Mouse (Mus musculus): Measurements from ENCODE around the gene Pogk.

Gene Pogk

DNA sequence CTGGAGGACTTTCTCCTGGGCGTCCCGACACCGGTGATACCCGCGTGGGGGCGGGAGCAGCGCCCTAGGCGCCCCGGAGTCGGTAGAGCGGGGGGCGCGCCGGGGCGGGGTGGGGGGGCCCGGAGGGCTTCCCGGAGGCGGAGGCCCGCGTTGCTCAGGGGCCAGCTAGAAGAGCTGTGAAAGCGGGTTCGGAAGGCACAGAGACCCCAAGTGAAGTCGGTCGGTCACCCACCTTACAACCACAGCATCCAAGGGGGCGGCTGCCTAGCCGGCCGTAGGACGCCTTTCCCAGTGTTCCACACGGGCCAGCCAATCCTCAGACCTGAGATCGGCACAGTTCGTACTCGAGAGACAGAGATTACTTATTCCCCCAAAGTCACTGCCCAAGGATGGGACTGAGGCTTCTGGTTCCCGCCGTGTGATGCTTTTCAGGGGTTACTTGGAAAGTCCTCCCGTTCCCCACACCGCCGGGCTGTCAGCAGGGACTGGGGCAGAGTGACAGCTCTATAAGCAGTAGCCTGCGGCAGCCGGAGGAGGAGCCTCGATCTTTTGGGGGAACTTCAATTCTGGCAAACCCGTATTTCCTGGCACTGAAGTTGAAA, 29.9 kb downstream of the Pogk start:
- peak; percentile 30 to 51 for DNase-seq (ENCODE audit: low read depth in 1 of 2, low spot score in 2 of 2)

DNA sequence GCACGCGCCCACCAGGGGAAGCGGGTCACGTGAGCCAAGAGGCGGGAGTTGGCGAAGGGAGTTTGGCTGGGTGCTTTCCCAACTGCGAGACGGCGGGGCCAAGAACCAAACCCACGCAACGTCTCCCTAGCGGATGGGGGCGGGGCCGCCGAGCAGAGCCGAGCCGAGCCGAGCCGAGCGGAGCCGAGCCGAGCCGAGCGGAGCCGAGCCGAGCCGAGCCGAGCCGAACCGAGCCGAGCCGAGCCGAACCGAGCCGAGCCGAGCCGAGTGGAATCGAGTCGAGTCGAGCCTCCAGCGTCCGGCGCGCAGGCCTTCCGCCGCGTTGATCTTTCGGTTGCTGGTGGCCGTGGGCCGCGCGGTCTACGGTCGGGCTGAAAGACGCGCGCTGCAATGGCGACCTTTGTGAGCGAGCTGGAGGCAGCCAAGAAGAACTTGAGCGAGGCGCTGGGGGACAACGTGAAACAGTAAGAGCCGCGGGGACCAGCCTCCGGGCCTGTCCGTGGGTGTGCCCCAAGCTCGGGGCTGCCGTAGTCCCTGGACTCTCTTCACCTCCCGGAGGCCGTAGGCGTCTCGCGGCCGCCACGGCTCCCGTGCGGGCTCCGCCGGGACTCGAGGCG, 30.5 kb downstream of the Pogk start, which contains the start of gene Tada1:
Gene Tada1, plus strand, starts transcription at position 85 of the 617 bp plus-strand sequence.
- peak; percentile 62 to 85 for DNase-seq (ENCODE audit: low read depth in 1 of 2, low spot score in 2 of 2)

DNA sequence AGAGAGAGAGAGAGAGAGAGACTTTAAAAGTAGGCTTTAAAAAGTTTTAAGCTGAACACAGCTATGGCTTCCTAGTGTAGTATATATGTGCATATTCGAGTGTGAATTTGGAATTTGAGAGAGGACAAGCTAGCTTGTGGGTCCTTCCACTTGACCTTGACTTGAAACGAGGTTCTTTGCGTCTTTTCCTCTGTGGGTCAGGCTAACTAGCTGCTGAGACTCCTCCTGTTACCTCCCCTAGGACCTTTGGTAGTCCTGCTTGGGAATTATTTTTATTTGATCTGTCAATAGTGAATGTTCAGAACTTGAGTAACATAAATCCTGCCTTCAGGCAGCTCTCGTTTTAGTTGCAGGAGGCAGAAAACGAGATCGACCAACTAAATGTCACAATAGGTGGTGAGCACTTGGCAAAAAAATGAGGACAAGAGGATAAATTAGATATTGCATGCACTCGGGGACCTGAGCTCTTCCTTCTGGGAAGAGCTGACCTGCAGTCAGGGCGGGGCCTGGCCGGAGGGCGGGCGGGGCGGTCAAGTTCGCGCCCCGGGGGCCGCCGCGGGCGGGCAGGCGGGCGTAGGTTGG, 31.1 kb downstream of the Pogk start:
- no peak for DNase-seq (ENCODE audit: low read depth in 1 of 2, low spot score in 2 of 2)

DNA sequence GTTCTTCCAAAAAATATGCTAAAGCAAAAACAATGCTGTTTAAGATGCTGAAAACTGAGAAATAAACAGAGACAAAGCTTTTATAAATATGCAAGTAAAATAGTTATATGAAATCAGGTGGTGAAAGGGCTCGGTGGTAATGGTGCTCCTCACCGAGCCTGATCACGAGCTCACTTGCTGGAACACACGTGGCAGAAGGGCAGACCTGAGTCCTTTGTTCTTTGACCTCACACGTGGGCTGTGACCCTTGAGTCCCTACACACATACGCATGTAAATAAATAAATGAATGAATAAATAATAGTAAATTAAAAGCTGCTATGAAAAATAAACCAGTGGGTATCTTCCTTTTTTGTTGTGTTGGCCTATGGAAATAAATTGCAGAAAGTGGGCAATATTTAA, 32.5 kb downstream of the Pogk start:
- no peak for DNase-seq (ENCODE audit: low read depth in 1 of 2, low spot score in 2 of 2)

DNA sequence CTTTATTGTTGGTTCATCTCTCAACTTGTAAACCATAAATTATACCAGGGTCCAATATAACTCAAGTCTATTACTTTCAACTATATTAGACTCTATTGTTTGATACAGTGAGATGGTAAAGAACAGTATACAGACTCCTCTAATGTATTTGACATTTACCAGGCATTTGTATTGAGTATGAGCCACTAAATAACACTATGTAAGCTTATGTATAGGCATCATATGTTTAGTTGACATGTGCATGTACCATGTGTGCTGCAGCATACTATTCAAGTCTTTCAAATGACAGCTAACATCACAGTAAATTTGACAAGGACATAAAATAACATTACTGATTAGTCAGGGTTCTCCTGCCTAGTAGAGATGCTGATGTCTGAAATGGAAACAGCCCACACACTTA, 46.5 kb downstream of the Pogk start:
- DNase-seq (ENCODE audit: low read depth in 1 of 2, low spot score in 2 of 2), result no peak

- DNase-seq (ENCODE audit: low read depth in 1 of 2, low spot score in 2 of 2), result no peak
Measured at GRCm38 (mm10) chr1:166362659-166363058, 47.0 kb downstream of the Pogk start.

- DNase-seq (ENCODE audit: low read depth in 1 of 2, low spot score in 2 of 2), result no peak
Measured at GRCm38 (mm10) chr1:166361842-166362241, 47.8 kb downstream of the Pogk start.

GRCm38 (mm10) chr1:166360896-166361295, 48.8 kb downstream of the Pogk start:
- no peak for DNase-seq (ENCODE audit: low read depth in 1 of 2, low spot score in 2 of 2)

GRCm38 (mm10) chr1:166360157-166360855, 49.4 kb downstream of the Pogk start:
- DNase-seq (ENCODE audit: low read depth in 1 of 2, low spot score in 2 of 2), result peak; percentile 43 to 65

DNA sequence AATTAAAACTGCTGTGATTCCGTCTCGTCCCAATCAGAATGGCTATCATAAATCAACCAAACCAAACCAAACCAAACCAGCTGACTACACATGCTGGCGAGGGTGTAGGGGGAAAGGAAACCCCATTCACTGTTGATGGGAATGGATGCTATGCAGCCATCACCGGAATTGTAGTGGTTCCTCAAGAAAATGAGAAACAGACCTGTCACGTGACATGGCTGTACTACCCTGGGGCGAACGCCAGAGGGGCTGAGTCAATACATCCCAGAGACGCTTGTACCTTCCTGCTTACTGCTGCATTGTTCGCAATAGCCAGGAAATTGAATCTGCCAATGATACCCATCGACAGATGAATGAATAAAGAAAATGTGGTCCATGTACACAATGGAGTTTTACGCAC, 59.9 kb downstream of the Pogk start:
- DNase-seq (ENCODE audit: low read depth in 1 of 2, low spot score in 2 of 2), result no peak

- DNase-seq (ENCODE audit: low read depth in 1 of 2, low spot score in 2 of 2), result no peak
Measured at GRCm38 (mm10) chr1:166349341-166349740, 60.3 kb downstream of the Pogk start.

DNA sequence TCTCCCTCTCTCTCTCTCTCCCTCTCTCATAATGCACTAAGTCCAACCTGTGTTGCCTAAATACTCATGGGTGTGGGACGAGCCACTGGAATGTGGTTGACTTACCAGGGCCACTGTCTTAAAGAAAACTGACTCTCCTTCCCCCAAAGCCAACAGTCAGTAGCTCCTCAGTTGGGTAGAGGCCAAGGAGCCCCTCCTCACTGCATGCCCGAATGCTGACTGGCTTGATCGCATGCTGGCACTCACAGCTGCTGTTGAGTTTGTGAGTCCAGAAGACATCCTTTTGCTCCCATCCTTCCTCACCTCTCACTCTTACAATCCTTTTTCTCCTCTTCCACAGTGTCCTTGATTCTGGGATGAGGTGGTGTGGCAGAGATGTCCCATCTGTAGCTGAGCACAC, 62.8 kb downstream of the Pogk start:
- DNase-seq (ENCODE audit: low read depth in 1 of 2, low spot score in 2 of 2), result no peak

DNA sequence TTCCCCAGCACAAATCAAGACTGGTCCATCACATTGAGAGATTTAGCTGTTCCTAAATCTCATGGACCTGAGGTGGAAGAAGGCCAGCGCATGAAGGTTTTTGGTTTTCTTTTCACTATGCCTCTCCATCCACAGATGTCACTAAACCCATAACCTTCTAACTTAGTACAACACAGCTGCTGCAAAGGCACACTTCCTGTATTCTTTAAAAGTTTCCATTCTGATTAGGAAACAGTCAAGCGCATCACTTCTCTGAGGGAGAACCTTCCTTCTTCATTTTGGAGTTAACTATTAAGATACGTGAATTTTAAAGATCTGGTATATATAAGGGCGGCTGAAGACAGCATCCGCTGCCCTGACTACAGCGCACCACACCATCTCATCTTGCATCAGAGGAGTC, 64.1 kb downstream of the Pogk start:
- no peak for DNase-seq (ENCODE audit: low read depth in 1 of 2, low spot score in 2 of 2)

DNA sequence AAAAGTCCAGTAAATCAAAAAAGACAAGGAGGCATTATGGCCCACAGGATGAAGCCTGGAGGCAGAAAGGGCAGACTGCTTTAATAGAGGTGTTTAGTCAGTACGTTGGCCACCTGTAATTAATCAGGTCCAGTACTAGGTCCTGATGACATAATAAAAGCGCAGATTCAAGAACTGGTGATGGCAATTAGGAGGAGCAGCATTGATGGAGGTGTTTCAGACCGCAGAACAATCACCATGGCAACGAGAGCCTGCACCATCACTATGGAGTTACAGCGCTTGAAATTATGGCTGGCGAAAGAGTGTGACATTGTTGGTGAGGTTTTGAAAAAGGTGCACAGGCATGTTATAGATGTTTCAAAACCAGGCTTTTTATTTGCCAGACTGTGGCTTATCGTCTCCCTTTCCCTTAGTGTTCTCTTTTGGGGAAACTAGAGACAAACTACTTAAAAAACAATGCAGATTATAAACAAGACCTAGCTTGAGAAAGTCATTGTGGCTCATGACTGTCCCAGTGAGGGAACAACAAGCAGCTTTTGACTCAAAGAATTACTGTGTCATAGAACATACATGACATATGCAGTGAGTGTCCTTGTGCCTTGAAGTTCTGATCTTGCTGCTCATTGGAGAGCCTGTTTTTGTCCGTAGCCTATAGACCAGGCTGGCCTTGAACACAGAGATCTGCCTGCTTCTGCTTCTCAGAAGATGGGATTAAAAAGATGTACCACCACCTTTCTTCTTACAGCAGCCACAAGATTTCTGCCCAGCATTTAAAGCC, 65.2 kb downstream of the Pogk start:
- no peak for DNase-seq (ENCODE audit: low read depth in 1 of 2, low spot score in 2 of 2)

GRCm38 (mm10) chr1:166343586-166343985, 66.1 kb downstream of the Pogk start:
- DNase-seq (ENCODE audit: low read depth in 1 of 2, low spot score in 2 of 2), result no peak

- DNase-seq (ENCODE audit: low read depth in 1 of 2, low spot score in 2 of 2), result no peak
Measured at GRCm38 (mm10) chr1:166342539-166342938, 67.1 kb downstream of the Pogk start.

- DNase-seq (ENCODE audit: low read depth in 1 of 2, low spot score in 2 of 2), result no peak
Measured at GRCm38 (mm10) chr1:166342060-166342459, 67.6 kb downstream of the Pogk start.

DNA sequence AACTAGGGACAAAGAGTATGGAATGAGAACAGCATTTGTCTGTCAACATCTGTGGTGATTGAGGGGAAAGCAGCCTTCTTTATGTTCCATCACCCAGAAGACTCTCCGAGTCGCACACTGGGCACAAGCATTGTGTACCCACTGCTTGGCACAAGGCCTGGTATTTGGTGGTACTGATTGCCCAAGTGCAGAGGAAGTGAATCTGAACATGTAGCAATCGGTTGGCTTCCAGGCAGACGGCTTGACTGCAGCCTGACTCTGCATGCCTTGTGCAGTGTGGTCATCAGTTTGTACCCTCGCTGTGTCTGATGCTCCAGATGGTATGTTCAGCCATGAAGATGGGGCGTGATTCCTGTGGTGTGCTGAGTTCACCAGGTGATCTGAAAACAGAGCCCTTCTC, 70.6 kb downstream of the Pogk start:
- DNase-seq (ENCODE audit: low read depth in 1 of 2, low spot score in 2 of 2), result peak; percentile 76 to 81
